Comparison of ENCODE assay signal across 1 mouse cellular context in genomic region chr6:71934081-71934556, GRCm38 (mm10).
TF ChIP-seq lines count a peak whose summit lies in the region.

No protein-coding gene starts in this region.

TF ChIP-seq in CH12.LX, 34 proteins besides CTCF, POLR2A, EP300 and RAD21 (continued from another document):
- TF ChIP-seq ZKSCAN1 (IDR thresholded peaks at IDR 0.05; ENCODE audit: borderline replicate concordance, low read depth, low read length) = no peak
- no peak; the same call in 1 of the 2 replicates for TF ChIP-seq CHD2 (IDR thresholded peaks at IDR 0.05; ENCODE audit: low read length)
- TF ChIP-seq IRF4 (IDR thresholded peaks at IDR 0.05; ENCODE audit: low read depth, low read length) = no peak
- no peak for TF ChIP-seq NRF1 (IDR thresholded peaks at IDR 0.05; ENCODE audit: low read depth, low read length)
- TF ChIP-seq ELF1 (IDR thresholded peaks at IDR 0.05; ENCODE audit: low read depth, low read length) = no peak
